Mouse (Mus musculus): ENCODE data around the gene Mgat2. TPM values are rescaled to one million over a fixed set of nuclear protein-coding genes. Genes with fewer than 3 reads are reported as not detected.

Mgat2 gene
- polyA plus RNA-seq, 1 experiment from 2014 or later, result 40.1 TPM

DNA sequence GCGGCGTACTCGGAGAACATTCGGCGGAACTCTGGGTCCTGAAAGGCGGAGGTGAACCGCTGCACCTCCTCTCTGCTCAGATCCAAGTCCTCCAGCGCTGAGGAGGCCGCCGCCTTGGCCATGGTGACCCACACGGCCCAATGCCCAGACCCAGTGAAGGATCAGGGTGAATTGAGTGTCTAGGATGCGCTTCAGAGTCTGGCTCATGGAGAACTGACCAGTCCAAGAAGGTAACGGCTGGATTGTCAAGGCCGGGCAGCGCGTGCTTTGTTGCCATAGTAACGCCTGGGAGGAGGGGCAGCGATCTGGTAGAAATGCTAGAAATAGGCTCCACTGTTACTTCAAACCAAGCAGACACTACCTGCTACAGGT is 14.2 kb downstream of the Mgat2 start, which contains the start of gene Dnaaf2:
TSS of gene Dnaaf2 (minus strand) at position 266 of the 372 bp plus-strand sequence.
- peak; percentile 26; the same call in 1 of the 2 replicates for ATAC-seq (replicated peaks; ENCODE audit: insufficient number of reproducible peaks, insufficient read depth, low FRiP score, low read depth)
- under 1% methylated on average over 18 of the region's 18 CpGs for WGBS
- H3K27me3 ChIP-seq, result no peaks in the 10 kb centered on the region

GRCm38 (mm10) chr12:69198985-69199384 is 15.0 kb downstream of the Mgat2 start:
- peak overlapping the region; percentile 94 for H3K4me2 ChIP-seq
- no peak overlapping the region for H3K4me3 ChIP-seq

More for the DNA sequence above, 14.2 kb downstream of the Mgat2 start, which contains the start of gene Dnaaf2:
- Histone ChIP-seq H3K9ac (peak within 1 kb of the TSS; percentile 85), H3K27ac (peak within 1 kb of the TSS; percentile 93), H3K4me3 (peak within 1 kb of the TSS; percentile 85), H3K4me2 (peak within 1 kb of the TSS; percentile 94), H3K36me3 (peaks cover 18% of the 10 kb centered on the region), H3K9me3 (replicated peaks) (no peaks in the 10 kb centered on the region), H3K4me1 (replicated peaks) (peaks cover 23% of the 10 kb centered on the region)

GRCm38 (mm10) chr12:69204052-69204833 is 20.3 kb downstream of the Mgat2 start, which contains the start of gene Gm49384:
Gene Gm49384, minus strand, starts transcription at chr12:69204267.
- no peaks in the 10 kb centered on the region for H3K9me3 ChIP-seq (replicated peaks)
- no peak within 1 kb of the TSS for H3K27ac ChIP-seq
- H3K4me1 ChIP-seq (replicated peaks), result peaks cover 3% of the 10 kb centered on the region; the same call in 1 of the 2 replicates
- WGBS, result 85% methylated on average over 16 of the region's 16 CpGs
- H3K9ac ChIP-seq, result no peak within 1 kb of the TSS
- H3K4me3 ChIP-seq, result no peak within 1 kb of the TSS
- no peaks in the 10 kb centered on the region for H3K27me3 ChIP-seq
- peaks cover 33% of the 10 kb centered on the region for H3K36me3 ChIP-seq
- ATAC-seq (replicated peaks; ENCODE audit: insufficient number of reproducible peaks, insufficient read depth, low FRiP score, low read depth), result no peak
- H3K4me2 ChIP-seq, result no peak within 1 kb of the TSS

More at GRCm38 (mm10) chr12:69198985-69199384, 15.0 kb downstream of the Mgat2 start:
- no peak overlapping the region for H3K9ac ChIP-seq
- peaks cover 23% of the 10 kb centered on the region for H3K4me1 ChIP-seq (replicated peaks)
- peaks cover 18% of the 10 kb centered on the region for H3K36me3 ChIP-seq
- H3K9me3 ChIP-seq (replicated peaks), result no peaks in the 10 kb centered on the region
- H3K27ac ChIP-seq, result no peak overlapping the region
- H3K27me3 ChIP-seq, result no peaks in the 10 kb centered on the region
- no peak for ATAC-seq (replicated peaks; ENCODE audit: insufficient number of reproducible peaks, insufficient read depth, low FRiP score, low read depth)

DNA sequence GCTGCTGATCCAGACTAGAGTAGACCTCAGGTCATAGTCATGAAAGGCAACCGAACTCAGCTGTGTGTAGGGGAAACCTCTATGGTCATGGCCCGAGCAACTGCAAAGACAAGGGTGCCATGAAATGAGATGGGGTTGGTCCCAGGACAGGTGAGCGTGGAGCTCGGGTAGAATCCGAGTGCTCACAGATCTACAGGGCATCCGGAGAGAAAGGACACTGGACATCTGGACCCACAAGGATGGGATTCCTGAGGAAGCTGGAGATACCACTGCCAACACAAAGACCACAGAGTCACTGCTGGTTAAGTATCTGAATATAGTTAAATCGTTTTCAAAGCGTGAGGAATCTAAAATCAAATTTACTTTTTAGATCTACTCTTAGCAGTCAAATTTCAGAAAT is 23.4 kb downstream of the Mgat2 start:
- ATAC-seq (replicated peaks; ENCODE audit: insufficient number of reproducible peaks, insufficient read depth, low FRiP score, low read depth), result no peak
- WGBS, result 91% methylated on average over 8 of the region's 8 CpGs
- Histone ChIP-seq H3K27me3 (no peaks in the 10 kb centered on the region), H3K4me1 (replicated peaks) (peaks cover 5% of the 10 kb centered on the region; the same call in 1 of the 2 replicates), H3K9ac (no peak overlapping the region), H3K9me3 (replicated peaks) (no peaks in the 10 kb centered on the region), H3K4me3 (no peak overlapping the region), H3K27ac (no peak overlapping the region), H3K36me3 (peaks cover 25% of the 10 kb centered on the region), H3K4me2 (no peak overlapping the region)

DNA sequence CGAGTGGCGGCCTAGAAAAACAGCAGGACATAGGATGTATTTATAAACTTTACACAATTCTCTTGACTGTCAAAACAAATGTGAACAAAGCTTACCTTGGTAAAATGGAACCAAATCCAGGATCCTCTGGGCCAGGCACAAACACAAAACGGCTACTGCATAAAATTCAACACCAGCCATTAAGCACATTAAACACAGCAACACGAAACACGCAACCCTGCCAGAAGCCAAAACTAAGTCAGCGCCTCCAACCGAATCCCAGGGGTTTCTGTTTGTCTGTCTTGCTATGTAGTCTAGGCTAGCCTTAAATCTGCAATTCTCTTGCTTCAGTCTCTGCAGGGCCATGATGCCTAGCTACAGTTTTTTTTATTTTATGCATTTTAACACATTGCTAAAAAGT is 24.0 kb downstream of the Mgat2 start:
- peaks cover 5% of the 10 kb centered on the region; the same call in 1 of the 2 replicates for H3K4me1 ChIP-seq (replicated peaks)
- peaks cover 27% of the 10 kb centered on the region for H3K36me3 ChIP-seq
- ATAC-seq (replicated peaks; ENCODE audit: insufficient number of reproducible peaks, insufficient read depth, low FRiP score, low read depth), result no peak

DNA sequence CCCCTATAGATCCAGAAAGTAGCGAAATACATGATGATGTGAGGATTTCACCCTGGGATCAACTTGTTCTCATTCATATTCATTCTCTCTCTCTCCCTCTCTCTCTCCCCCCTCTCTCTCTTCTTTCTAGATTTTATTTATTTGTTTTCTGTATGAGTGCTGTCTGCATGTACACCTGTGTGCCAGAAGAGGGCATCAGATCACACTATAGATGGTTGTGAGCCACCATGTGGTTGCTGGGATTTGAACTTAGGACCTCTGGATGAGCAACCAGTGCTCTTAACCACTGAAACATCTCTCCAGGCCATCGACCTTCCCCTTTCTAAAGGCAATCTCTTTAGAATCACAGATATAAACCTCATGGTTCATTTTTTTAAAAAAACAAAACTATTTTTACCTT is 24.6 kb downstream of the Mgat2 start:
- H3K27ac ChIP-seq, result no peak overlapping the region
- H3K4me2 ChIP-seq, result no peak overlapping the region
- WGBS, result 88% methylated on average over 2 of the region's 2 CpGs
- H3K9ac ChIP-seq, result no peak overlapping the region
- H3K36me3 ChIP-seq, result peaks cover 31% of the 10 kb centered on the region
- H3K4me1 ChIP-seq (replicated peaks), result peaks cover 5% of the 10 kb centered on the region; the same call in 1 of the 2 replicates
- no peaks in the 10 kb centered on the region for H3K9me3 ChIP-seq (replicated peaks)
- ATAC-seq (replicated peaks; ENCODE audit: insufficient number of reproducible peaks, insufficient read depth, low FRiP score, low read depth), result no peak
- H3K4me3 ChIP-seq, result no peak overlapping the region
- no peaks in the 10 kb centered on the region for H3K27me3 ChIP-seq

More for the DNA sequence above, 24.0 kb downstream of the Mgat2 start:
- H3K4me3 ChIP-seq, result no peak overlapping the region
- no peaks in the 10 kb centered on the region for H3K9me3 ChIP-seq (replicated peaks)
- no peak overlapping the region for H3K27ac ChIP-seq
- 90% methylated on average over 7 of the region's 7 CpGs for WGBS
- no peak overlapping the region for H3K9ac ChIP-seq
- no peak overlapping the region for H3K4me2 ChIP-seq
- no peaks in the 10 kb centered on the region for H3K27me3 ChIP-seq

DNA sequence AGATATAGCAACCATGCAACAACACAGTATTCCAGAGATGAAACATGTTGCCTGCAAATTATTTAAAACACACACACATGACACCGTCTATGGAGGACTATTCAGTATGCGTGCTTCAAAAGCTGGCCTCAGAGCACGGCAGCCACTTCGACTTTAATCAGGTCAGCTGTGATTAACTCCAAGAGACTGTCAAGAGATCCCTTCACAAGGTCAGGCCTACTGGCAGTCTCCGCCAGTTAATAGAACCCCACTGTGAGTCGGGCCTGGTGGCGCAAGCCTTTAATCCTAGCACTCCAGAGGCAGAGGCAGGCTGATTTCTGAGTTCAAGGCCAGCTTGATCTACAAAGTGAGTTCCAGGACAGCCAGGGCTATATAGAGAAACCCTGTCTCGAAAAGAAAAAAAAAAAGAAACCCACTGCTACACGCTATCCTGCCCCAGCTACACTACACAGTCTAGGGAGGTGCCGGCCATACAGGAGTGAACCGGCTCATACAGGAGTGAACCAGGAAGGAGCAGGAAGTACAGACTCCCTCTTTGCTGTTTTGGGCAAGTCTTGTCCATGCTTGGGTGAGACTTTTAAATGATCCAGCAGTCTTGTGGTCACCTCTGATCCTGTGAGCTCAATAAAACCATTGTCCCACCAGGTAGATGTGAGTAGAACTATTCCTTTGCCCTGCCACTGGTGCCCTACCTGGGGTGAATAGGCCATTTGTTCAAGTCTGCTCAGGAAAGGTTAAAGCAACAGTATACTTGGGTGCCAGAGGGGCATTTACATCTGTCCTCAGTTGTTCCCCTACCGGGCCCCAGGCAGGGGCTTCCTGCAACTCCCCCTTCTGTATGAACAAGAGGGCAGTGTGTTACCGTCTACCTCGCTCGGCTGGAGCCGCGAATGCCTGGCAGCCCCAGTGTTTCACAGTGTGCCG is 26.4 kb downstream of the Mgat2 start:
- Histone ChIP-seq H3K4me3 (no peak overlapping the region), H3K27ac (0 out of 2 replicates have a peak overlapping the region, but pooled peaks have one; percentile 12), H3K36me3 (peaks cover 40% of the 10 kb centered on the region), H3K4me2 (no peak overlapping the region), H3K9me3 (replicated peaks) (no peaks in the 10 kb centered on the region), H3K4me1 (replicated peaks) (peaks cover 5% of the 10 kb centered on the region; the same call in 1 of the 2 replicates), H3K9ac (no peak overlapping the region), H3K27me3 (no peaks in the 10 kb centered on the region)
- ATAC-seq (replicated peaks; ENCODE audit: insufficient number of reproducible peaks, insufficient read depth, low FRiP score, low read depth), result no peak
- WGBS, result 84% methylated on average over 18 of the region's 18 CpGs

GRCm38 (mm10) chr12:69211057-69211456 is 27.1 kb downstream of the Mgat2 start:
- Histone ChIP-seq H3K4me1 (replicated peaks) (peaks cover 5% of the 10 kb centered on the region; the same call in 1 of the 2 replicates), H3K9me3 (replicated peaks) (no peaks in the 10 kb centered on the region), H3K4me3 (no peak overlapping the region), H3K9ac (no peak overlapping the region), H3K4me2 (no peak overlapping the region), H3K36me3 (peaks cover 40% of the 10 kb centered on the region), H3K27me3 (no peaks in the 10 kb centered on the region), H3K27ac (0 out of 2 replicates have a peak overlapping the region, but pooled peaks have one; percentile 18)
- 0 out of 2 replicates have a peak, but pooled peaks have one; percentile 35 for ATAC-seq (replicated peaks; ENCODE audit: insufficient number of reproducible peaks, insufficient read depth, low FRiP score, low read depth)
- WGBS, result 44% methylated on average over 5 of the region's 5 CpGs

- Histone ChIP-seq H3K4me3 (no peak overlapping the region), H3K9me3 (replicated peaks) (no peaks in the 10 kb centered on the region), H3K27ac (no peak overlapping the region), H3K36me3 (peaks cover 39% of the 10 kb centered on the region), H3K4me1 (replicated peaks) (peaks cover 5% of the 10 kb centered on the region; the same call in 1 of the 2 replicates), H3K4me2 (no peak overlapping the region), H3K27me3 (no peaks in the 10 kb centered on the region), H3K9ac (no peak overlapping the region)
- no peak for ATAC-seq (replicated peaks; ENCODE audit: insufficient number of reproducible peaks, insufficient read depth, low FRiP score, low read depth)
- 92% methylated on average over 13 of the region's 13 CpGs for WGBS
Measured at GRCm38 (mm10) chr12:69213186-69213777, 29.3 kb downstream of the Mgat2 start.

DNA sequence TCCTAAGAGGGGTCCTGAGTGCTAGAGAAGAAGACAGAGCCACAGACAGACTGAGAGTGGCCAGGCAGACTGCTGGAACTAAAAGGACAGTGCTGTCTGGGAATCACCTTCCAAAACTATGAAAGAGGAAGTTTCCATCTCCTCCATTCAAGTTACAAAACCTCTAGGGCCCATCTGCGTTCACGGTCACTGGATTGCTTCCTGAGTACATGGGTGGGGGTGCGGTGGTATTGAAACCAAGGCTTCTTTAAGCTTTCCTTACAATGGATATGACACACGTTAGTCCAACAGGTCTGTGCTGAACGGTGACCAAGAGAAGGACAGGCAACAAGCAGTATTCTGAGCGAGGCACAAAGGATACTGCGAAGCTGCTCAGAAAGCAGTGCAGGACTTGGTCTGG is 30.4 kb downstream of the Mgat2 start:
- H3K36me3 ChIP-seq, result peaks cover 34% of the 10 kb centered on the region
- H3K27me3 ChIP-seq, result no peaks in the 10 kb centered on the region
- no peak overlapping the region for H3K4me3 ChIP-seq
- no peak for ATAC-seq (replicated peaks; ENCODE audit: insufficient number of reproducible peaks, insufficient read depth, low FRiP score, low read depth)
- 95% methylated on average over 7 of the region's 7 CpGs for WGBS
- peaks cover 5% of the 10 kb centered on the region; the same call in 1 of the 2 replicates for H3K4me1 ChIP-seq (replicated peaks)
- H3K9ac ChIP-seq, result no peak overlapping the region
- no peak overlapping the region for H3K27ac ChIP-seq
- H3K9me3 ChIP-seq (replicated peaks), result no peaks in the 10 kb centered on the region
- H3K4me2 ChIP-seq, result no peak overlapping the region

All from heart, embryonic 15.5 days (tissue).